Mouse (Mus musculus): Measurements from ENCODE around the gene Ppt2.
A peak's percentile ranks its signal among the peaks of the same experiment; 100 is the strongest.

Ppt2 gene

GRCm38 (mm10) chr17:34656666-34657065 lies 28.4 kb upstream of the Ppt2 start:
- no peak for DNase-seq (ENCODE audit: low spot score in 2 of 2)

GRCm38 (mm10) chr17:34655581-34655991 lies 27.3 kb upstream of the Ppt2 start:
- DNase-seq (ENCODE audit: low spot score in 2 of 2): peak in 1 of 2 experiments; percentile 60

- DNase-seq (ENCODE audit: low spot score in 2 of 2): no peak
Observed at GRCm38 (mm10) chr17:34655160-34655559, 26.9 kb upstream of the Ppt2 start.

GRCm38 (mm10) chr17:34654392-34654791 lies 26.1 kb upstream of the Ppt2 start:
- no peak for DNase-seq (ENCODE audit: low spot score in 2 of 2)

GRCm38 (mm10) chr17:34653746-34654285 lies 25.5 kb upstream of the Ppt2 start:
- DNase-seq (ENCODE audit: low spot score in 2 of 2): no peak

GRCm38 (mm10) chr17:34652985-34653384 lies 24.7 kb upstream of the Ppt2 start:
- no peak for DNase-seq (ENCODE audit: low spot score in 2 of 2)

GRCm38 (mm10) chr17:34652546-34652945 lies 24.2 kb upstream of the Ppt2 start:
- no peak for DNase-seq (ENCODE audit: low spot score in 2 of 2)

GRCm38 (mm10) chr17:34651507-34652221 lies 23.4 kb upstream of the Ppt2 start:
- no peak for DNase-seq (ENCODE audit: low spot score in 2 of 2)

GRCm38 (mm10) chr17:34650781-34651180 lies 22.5 kb upstream of the Ppt2 start:
- DNase-seq (ENCODE audit: low spot score in 2 of 2): no peak

- no peak for DNase-seq (ENCODE audit: low spot score in 2 of 2)
Observed at GRCm38 (mm10) chr17:34649106-34649864, 21.0 kb upstream of the Ppt2 start.

- no peak for DNase-seq (ENCODE audit: low spot score in 2 of 2)
Observed at GRCm38 (mm10) chr17:34648141-34648890, 20.0 kb upstream of the Ppt2 start.

- DNase-seq (ENCODE audit: low spot score in 2 of 2): peak; percentile 96 to 97
Observed at GRCm38 (mm10) chr17:34646906-34647787, 18.8 kb upstream of the Ppt2 start, which contains the start of gene Atf6b. Gene Atf6b, plus strand, starts transcription at chr17:34647146.

GRCm38 (mm10) chr17:34645831-34646511 lies 17.7 kb upstream of the Ppt2 start:
- DNase-seq (ENCODE audit: low spot score in 2 of 2): no peak

- no peak for DNase-seq (ENCODE audit: low spot score in 2 of 2)
Observed at GRCm38 (mm10) chr17:34645256-34645829, 17.0 kb upstream of the Ppt2 start.

GRCm38 (mm10) chr17:34644608-34645007 lies 16.3 kb upstream of the Ppt2 start, which contains the start of gene Fkbpl:
Gene Fkbpl, plus strand, starts transcription at chr17:34644764.
- peak; percentile 97 to 98 for DNase-seq (ENCODE audit: low spot score in 2 of 2)

- no peak for DNase-seq (ENCODE audit: low spot score in 2 of 2)
Observed at GRCm38 (mm10) chr17:34643944-34644343, 15.6 kb upstream of the Ppt2 start.

GRCm38 (mm10) chr17:34643379-34643778 lies 15.1 kb upstream of the Ppt2 start:
- DNase-seq (ENCODE audit: low spot score in 2 of 2): no peak

GRCm38 (mm10) chr17:34641945-34642344 lies 13.6 kb upstream of the Ppt2 start:
- no peak for DNase-seq (ENCODE audit: low spot score in 2 of 2)

GRCm38 (mm10) chr17:34640778-34641601 lies 12.7 kb upstream of the Ppt2 start:
- no peak for DNase-seq (ENCODE audit: low spot score in 2 of 2)
